Mouse (Mus musculus) kidney, postnatal 0 days (tissue): Measurements from ENCODE around the gene Zyx. TPM values are rescaled to one million over a fixed set of nuclear protein-coding genes. Genes with fewer than 3 reads are reported as not detected.

Experiments
- ATAC-seq: fragments of 200-750 bp; cut with Nextera tagmentation; replicated peaks from 2 replicates; pipeline ENCODE4 v1.8.0; 2017; ENCODE audit warnings: low read depth, moderate number of reproducible peaks, moderate TSS enrichment, moderate library complexity; ENCODE audit not compliant: low FRiP score
- DNase-seq: peaks from one replicate; pipeline ENCODE4 v3.0.0-alpha.2; 2016; ENCODE audit warnings: low spot score
- H3K27ac ChIP-seq: fragments of 300-500 bp; sonication (generic); 2 replicates; pipeline ENCODE4 v1.5.1; 2014; ENCODE audit warnings: mild to moderate bottlenecking
- H3K27me3 ChIP-seq: fragments of 300-500 bp; sonication (generic); 2 replicates; pipeline ENCODE4 v1.6.1; 2014; ENCODE audit warnings: low read length, mixed read lengths; ENCODE audit not compliant: insufficient read depth
- H3K36me3 ChIP-seq: fragments of 300-500 bp; sonication (generic); 2 replicates; pipeline ENCODE4 v1.6.1; 2014; ENCODE audit warnings: low read length, mixed read lengths; ENCODE audit not compliant: insufficient read depth
- H3K4me1 ChIP-seq: fragments of 300-500 bp; sonication (generic); replicated peaks from 2 replicates; pipeline ENCODE4 v1.6.1; 2014; ENCODE audit warnings: antibody characterized with exemption, low read length, mixed read lengths; ENCODE audit not compliant: insufficient read depth
- H3K4me2 ChIP-seq: fragments of 300-500 bp; sonication (generic); 2 replicates; pipeline ENCODE4 v1.6.1; 2014; ENCODE audit warnings: mild to moderate bottlenecking, low read length, moderate library complexity, mixed read lengths
- H3K4me3 ChIP-seq: fragments of 300-500 bp; sonication (generic); replicated peaks from 2 replicates; pipeline ENCODE4 v1.5.1; 2014; ENCODE audit warnings: low read depth, low read length
- H3K9ac ChIP-seq: fragments of 300-500 bp; sonication (generic); 2 replicates; pipeline ENCODE4 v1.6.1; 2014; ENCODE audit warnings: low read depth, low read length
- H3K9me3 ChIP-seq: fragments of 300-500 bp; sonication (generic); replicated peaks from 2 replicates; pipeline ENCODE4 v1.6.1; 2016; ENCODE audit warnings: low read length, inconsistent platforms, mixed read lengths
- CTCF ChIP-seq: IDR thresholded peaks from 2 replicates; pipeline ENCODE4 v1.5.1; 2016; ENCODE audit warnings: antibody characterized with exemption, low read depth, mild to moderate bottlenecking, moderate library complexity
- whole genome bisulfite sequencing: fragments of 180-500 bp; shearing (Covaris S2); extraction: QIAGEN DNeasy Blood & Tissue Kit; methylation state at CpG from one replicate; pipeline ENCODE4 v1.1.7; 2014; 5-methylcytosine and 5-hydroxymethylcytosine counted together
- polyA plus RNA-seq: library from polyadenylated mRNA; unstranded; fragments of >200 nt; fragmentation: Nextera tagmentation; extraction: Ambion mirVana; gene quantifications from 2 replicates; pipeline ENCODE4 v1.2.1, GENCODE M21; 2015

Zyx gene
- polyA plus RNA-seq: 92.9 and 103 TPM in 2 replicates

GRCm38 (mm10) chr6:42349426-42350020, at the start of gene Zyx:
Zyx (plus strand) TSS chr6:42349630.
- peak within 1 kb of the TSS; percentile 91 for H3K9ac ChIP-seq
- WGBS: 0% methylated on average over 28 of the region's 36 CpGs
- H3K36me3 ChIP-seq: 0 out of 2 replicates have a peak, but pooled peaks cover 4% of the 10 kb centered on the region
- peak; percentile 49 for TF ChIP-seq CTCF
- H3K9me3 ChIP-seq: no peaks in the 10 kb centered on the region
- DNase-seq (peak; percentile 97), ATAC-seq (peak; percentile 95)
- peak within 1 kb of the TSS; percentile 80 for H3K4me3 ChIP-seq
- peak within 1 kb of the TSS; percentile 85 for H3K4me2 ChIP-seq
- peak within 1 kb of the TSS; percentile 98 for H3K27ac ChIP-seq
- H3K27me3 ChIP-seq: no peaks in the 10 kb centered on the region
- H3K4me1 ChIP-seq: peaks cover 36% of the 10 kb centered on the region

DNA sequence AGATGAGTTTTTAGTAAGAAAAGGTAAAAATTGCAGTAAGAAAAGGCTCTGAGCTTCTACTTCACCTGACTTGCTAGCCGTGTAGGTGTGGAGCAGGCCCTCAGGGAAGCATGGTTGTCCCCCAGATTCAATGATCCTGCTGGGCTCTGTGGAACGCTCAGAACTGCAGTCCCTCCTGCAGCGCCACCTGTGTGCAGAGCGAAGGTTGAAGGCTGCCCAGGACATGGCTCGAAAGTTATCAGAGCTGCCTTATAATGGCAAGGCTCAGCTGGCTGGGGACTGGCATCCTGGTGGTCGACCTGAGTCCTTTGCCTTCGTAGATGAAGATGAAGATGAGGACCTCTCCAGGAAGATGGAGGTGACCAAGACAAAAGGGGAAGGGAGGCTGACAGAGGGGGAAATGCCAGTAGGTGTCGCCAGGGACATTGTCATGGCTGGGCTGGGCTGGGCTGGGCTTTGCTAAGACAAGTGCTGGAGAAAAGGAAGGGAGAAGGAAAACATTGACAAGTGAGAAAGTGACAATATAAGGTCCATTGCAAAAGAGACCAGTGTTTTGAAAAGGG, 39.5 kb upstream of the Zyx start:
- 46% methylated on average over 8 of the region's 8 CpGs for whole genome bisulfite sequencing
- no peak overlapping the region for H3K4me3 ChIP-seq
- DNase-seq: no peak
- no peak overlapping the region for H3K9ac ChIP-seq
- no peaks in the 10 kb centered on the region for H3K4me1 ChIP-seq
- no peak overlapping the region for H3K4me2 ChIP-seq
- H3K27me3 ChIP-seq: no peaks in the 10 kb centered on the region
- H3K36me3 ChIP-seq: no peaks in the 10 kb centered on the region
- H3K27ac ChIP-seq: no peak overlapping the region
- H3K9me3 ChIP-seq: no peaks in the 10 kb centered on the region
- no peak for ATAC-seq
- TF ChIP-seq CTCF: peak; percentile 52

DNA sequence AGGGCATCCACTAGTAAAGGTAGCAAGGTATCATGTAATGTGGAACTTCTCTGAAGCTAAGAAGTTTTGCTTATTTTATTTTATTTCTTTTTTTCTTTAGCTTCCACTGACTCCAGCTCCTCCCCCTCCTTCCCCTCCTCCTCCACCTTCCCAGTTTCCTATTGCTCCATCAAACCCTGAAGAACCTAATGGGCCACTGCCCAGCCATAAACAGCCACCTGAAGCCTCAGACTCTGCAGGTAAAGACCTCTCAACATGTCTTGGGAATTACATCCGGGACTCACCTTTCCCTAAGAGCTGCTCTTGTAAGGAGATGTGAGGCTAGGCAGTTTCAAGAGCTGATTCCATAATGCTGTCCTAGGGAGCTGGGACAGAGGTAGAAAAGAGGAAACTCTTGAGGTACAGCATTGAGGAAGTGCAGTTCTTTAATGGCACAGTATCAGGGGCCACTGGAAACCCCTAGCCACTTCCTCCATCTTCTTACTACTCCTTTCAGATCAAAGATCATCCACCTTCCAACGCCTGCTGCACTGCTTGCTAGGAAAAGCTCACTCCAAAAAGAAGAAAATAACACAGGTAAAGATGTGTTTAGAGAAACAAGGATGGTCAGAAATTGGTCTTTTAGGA, 38.9 kb upstream of the Zyx start:
- DNase-seq: no peak
- H3K9ac ChIP-seq: no peak overlapping the region
- no peaks in the 10 kb centered on the region for H3K9me3 ChIP-seq
- no peak overlapping the region for H3K4me2 ChIP-seq
- H3K27ac ChIP-seq: no peak overlapping the region
- no peak for TF ChIP-seq CTCF
- WGBS: 82% methylated on average over 2 of the region's 2 CpGs
- H3K4me1 ChIP-seq: no peaks in the 10 kb centered on the region
- no peak overlapping the region for H3K4me3 ChIP-seq
- ATAC-seq: no peak
- H3K27me3 ChIP-seq: no peaks in the 10 kb centered on the region
- H3K36me3 ChIP-seq: no peaks in the 10 kb centered on the region

DNA sequence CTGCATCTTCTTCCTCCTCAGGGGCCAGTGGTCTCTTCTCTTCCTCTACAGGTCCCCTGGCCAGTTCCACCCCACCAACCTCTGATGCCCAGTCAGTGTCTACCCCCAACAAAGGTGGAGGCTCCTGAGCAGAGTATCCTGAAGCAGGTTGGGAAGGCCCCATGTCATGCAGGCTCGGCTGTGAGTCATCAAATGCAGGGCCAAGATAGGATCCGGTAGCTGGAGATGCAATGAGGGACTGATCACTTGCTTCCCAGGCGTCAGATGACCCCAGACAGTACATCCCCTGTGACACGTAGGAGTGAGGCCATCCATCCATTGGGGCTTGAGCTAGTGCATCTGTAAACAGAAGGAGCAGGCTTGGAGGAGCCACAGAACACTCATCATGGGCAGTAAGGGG, 31.1 kb upstream of the Zyx start:
- Histone ChIP-seq H3K9ac (no peak overlapping the region), H3K27ac (no peak overlapping the region), H3K27me3 (0 out of 2 replicates have a peak, but pooled peaks cover 2% of the 10 kb centered on the region), H3K36me3 (no peaks in the 10 kb centered on the region), H3K4me2 (no peak overlapping the region), H3K4me3 (no peak overlapping the region), H3K4me1 (no peaks in the 10 kb centered on the region), H3K9me3 (no peaks in the 10 kb centered on the region)
- no peak for TF ChIP-seq CTCF
- 58% methylated on average over 4 of the region's 4 CpGs for WGBS
- ATAC-seq: no peak
- no peak for DNase-seq

GRCm38 (mm10) chr6:42323371-42324066, 25.9 kb upstream of the Zyx start:
- DNase-seq (no peak), ATAC-seq (0 out of 2 replicates have a peak, but pooled peaks have one; percentile 15)
- H3K4me2 ChIP-seq: peak overlapping the region; percentile 89
- H3K9ac ChIP-seq: no peak overlapping the region
- no peaks in the 10 kb centered on the region for H3K36me3 ChIP-seq
- H3K27ac ChIP-seq: no peak overlapping the region
- peak overlapping the region; percentile 42 for H3K4me3 ChIP-seq
- peaks cover 15% of the 10 kb centered on the region; the same call in 1 of the 2 replicates for H3K27me3 ChIP-seq
- WGBS: 2% methylated on average over 28 of the region's 28 CpGs
- H3K9me3 ChIP-seq: no peaks in the 10 kb centered on the region
- peaks cover 6% of the 10 kb centered on the region; the same call in 1 of the 2 replicates for H3K4me1 ChIP-seq
- no peak for TF ChIP-seq CTCF

GRCm38 (mm10) chr6:42324067-42324481, 25.4 kb upstream of the Zyx start:
- no peaks in the 10 kb centered on the region for H3K9me3 ChIP-seq
- WGBS: 2% methylated on average over 21 of the region's 32 CpGs

More at GRCm38 (mm10) chr6:42324067-42324481, 25.4 kb upstream of the Zyx start:
- Histone ChIP-seq H3K9ac (peak overlapping the region; percentile 45; the same call in 1 of the 2 replicates), H3K4me2 (peak overlapping the region; percentile 89), H3K4me1 (peaks cover 6% of the 10 kb centered on the region; the same call in 1 of the 2 replicates), H3K4me3 (peak overlapping the region; percentile 42), H3K27me3 (peaks cover 15% of the 10 kb centered on the region; the same call in 1 of the 2 replicates), H3K27ac (no peak overlapping the region), H3K36me3 (no peaks in the 10 kb centered on the region)
- DNase-seq: peak; percentile 13
- ATAC-seq: peak; percentile 47; the same call in 1 of the 2 replicates
- no peak for TF ChIP-seq CTCF
